22 mouse cellular contexts compared by ENCODE assay signal in genomic region chr8:91529699-91530098, GRCm38 (mm10).
DNase-seq lines count a peak whose midpoint lies in the region; ATAC-seq and TF ChIP-seq lines count a peak whose summit lies in the region.
"Had no signal": no experiment of that assay in that cellular context is flagged by ENCODE, and none has a peak within 500 bp of the region (broad histone marks: within the 10 kb centered on the region; RNA-seq: fewer than 3 reads in every experiment).

No protein-coding gene starts in this region.

- no peak overlapping the region for H3K4me2 ChIP-seq in liver, embryonic 11.5 days
- no peak overlapping the region for H3K4me2 ChIP-seq in liver, postnatal 0 days (ENCODE audit: low read depth, low read length)
- H3K4me2 ChIP-seq in hindbrain, embryonic 13.5 days: no peak overlapping the region
- H3K4me2 ChIP-seq: forebrain, embryonic 15.5 days; heart, embryonic 15.5 days; hindbrain, embryonic 12.5 days; liver, embryonic 13.5 days; lung, embryonic 15.5 days; midbrain, embryonic 12.5 days had no signal

- no peak overlapping the region for H3K4me3 ChIP-seq in liver, adult 2 months (ENCODE audit: insufficient read depth, low read depth, low read length)
- no peak overlapping the region for H3K4me3 ChIP-seq in liver, embryonic 11.5 days (ENCODE audit: low read depth, low read length)
- H3K4me3 ChIP-seq in liver, postnatal 0 days (ENCODE audit: low read depth, low read length): no peak overlapping the region
- H3K4me3 ChIP-seq in hindbrain, embryonic 13.5 days: no peak overlapping the region
- H3K4me3 ChIP-seq: forebrain, embryonic 15.5 days; heart, embryonic 10.5 days; heart, embryonic 15.5 days; hindbrain, embryonic 12.5 days; liver, embryonic 13.5 days; lung, embryonic 15.5 days; megakaryocyte, embryonic 14.5 days; midbrain, embryonic 12.5 days had no signal

- no peaks in the 10 kb centered on the region for H3K27me3 ChIP-seq in liver, adult 2 months (ENCODE audit: control insufficient read depth, insufficient read depth, low read length)
- H3K27me3 ChIP-seq in liver, embryonic 11.5 days (replicated peaks; ENCODE audit: control insufficient read depth, insufficient read depth, low read length): no peaks in the 10 kb centered on the region; the same call in 1 of the 2 replicates
- no peaks in the 10 kb centered on the region for H3K27me3 ChIP-seq in liver, postnatal 0 days (ENCODE audit: insufficient read depth, low read length)
- peaks cover 64% of the 10 kb centered on the region for H3K27me3 ChIP-seq in hindbrain, embryonic 13.5 days
- H3K27me3 ChIP-seq: heart, embryonic 15.5 days; liver, embryonic 13.5 days; lung, embryonic 15.5 days; megakaryocyte, embryonic 14.5 days had no signal

- no peaks in the 10 kb centered on the region for H3K36me3 ChIP-seq in liver, adult 2 months (ENCODE audit: control insufficient read depth, insufficient read depth, low read length)
- H3K36me3 ChIP-seq in liver, embryonic 11.5 days (ENCODE audit: control insufficient read depth, insufficient read depth, low read length): no peaks in the 10 kb centered on the region
- no peaks in the 10 kb centered on the region for H3K36me3 ChIP-seq in liver, postnatal 0 days (replicated peaks; ENCODE audit: insufficient read depth, low read length)
- no peaks in the 10 kb centered on the region for H3K36me3 ChIP-seq in hindbrain, embryonic 13.5 days
- H3K36me3 ChIP-seq: forebrain, embryonic 15.5 days; heart, embryonic 10.5 days; heart, embryonic 15.5 days; hindbrain, embryonic 12.5 days; liver, embryonic 13.5 days; lung, embryonic 15.5 days; midbrain, embryonic 12.5 days had no signal

- DNase-seq in adrenal gland, adult (ENCODE audit: inconsistent age in 2 of 2, low spot score in 1 of 2): peak; percentile 42 to 84
- DNase-seq in adrenal gland, postnatal 36 days: no peak
- DNase-seq in liver, adult 2 months (ENCODE audit: extremely low read depth, low read depth, low spot score): peak; percentile 93
- DNase-seq in liver, embryonic 11.5 days (ENCODE audit: low spot score): no peak
- peak; percentile 95 for DNase-seq in fat pad, adult 2 months (ENCODE audit: extremely low read depth, low read depth, low spot score)
- no peak for DNase-seq in liver, postnatal 0 days
- DNase-seq in left cerebral cortex, adult 18-20 months (ENCODE audit: low spot score in 2 of 2): no peak
- DNase-seq: cerebellum, adult 8-10 months; cerebellum, postnatal 25 days; gastrocnemius, postnatal 25 days; heart, adult 11 months; liver, embryonic 13.5 days; retina, postnatal 1 day; thymus, postnatal 14 days had no signal

- H3K27ac ChIP-seq in liver, adult 2 months (replicated peaks; ENCODE audit: insufficient read depth, low read depth, low read length): peak overlapping the region; percentile 69
- H3K27ac ChIP-seq in liver, embryonic 11.5 days (ENCODE audit: low read depth, low read length): no peak overlapping the region
- H3K27ac ChIP-seq in liver, postnatal 0 days (ENCODE audit: low read depth): peak overlapping the region; percentile 72
- H3K27ac ChIP-seq in hindbrain, embryonic 13.5 days: no peak overlapping the region
- H3K27ac ChIP-seq: forebrain, embryonic 15.5 days; heart, embryonic 10.5 days; heart, embryonic 15.5 days; hindbrain, embryonic 12.5 days; liver, embryonic 13.5 days; lung, embryonic 15.5 days; midbrain, embryonic 12.5 days had no signal

- peak overlapping the region; percentile 44; the same call in 1 of the 2 replicates for H3K9ac ChIP-seq in liver, adult 2 months (ENCODE audit: low read depth, low read length)
- H3K9ac ChIP-seq in liver, embryonic 11.5 days (ENCODE audit: low read depth, low read length): no peak overlapping the region
- no peak overlapping the region for H3K9ac ChIP-seq in liver, postnatal 0 days (replicated peaks)
- H3K9ac ChIP-seq in hindbrain, embryonic 13.5 days: no peak overlapping the region
- H3K9ac ChIP-seq: forebrain, embryonic 15.5 days; heart, embryonic 15.5 days; hindbrain, embryonic 12.5 days; liver, embryonic 13.5 days; lung, embryonic 15.5 days; midbrain, embryonic 12.5 days had no signal

- H3K79me2 ChIP-seq in liver, adult 2 months (ENCODE audit: control insufficient read depth, insufficient read depth, low read length): no peaks in the 10 kb centered on the region; the same call in 1 of the 2 replicates

- no peak for ATAC-seq in liver, embryonic 11.5 days (replicated peaks; ENCODE audit: low FRiP score)
- peak; percentile 92 for ATAC-seq in liver, postnatal 0 days
- no peak for ATAC-seq in hindbrain, embryonic 13.5 days (ENCODE audit: low FRiP score)
- ATAC-seq: forebrain, embryonic 15.5 days had no signal

- peaks cover 15% of the 10 kb centered on the region for H3K4me1 ChIP-seq in liver, adult 2 months (ENCODE audit: control insufficient read depth, insufficient read depth, low read length)
- peaks cover 10% of the 10 kb centered on the region for H3K4me1 ChIP-seq in liver, embryonic 11.5 days (replicated peaks; ENCODE audit: control insufficient read depth, insufficient read depth, low read length)
- no peaks in the 10 kb centered on the region; the same call in 1 of the 2 replicates for H3K4me1 ChIP-seq in liver, postnatal 0 days (ENCODE audit: insufficient read depth)
- peaks cover 47% of the 10 kb centered on the region for H3K4me1 ChIP-seq in hindbrain, embryonic 13.5 days (replicated peaks)
- H3K4me1 ChIP-seq: megakaryocyte, embryonic 14.5 days had no signal

- no peaks in the 10 kb centered on the region for H3K9me3 ChIP-seq in liver, embryonic 11.5 days (ENCODE audit: control insufficient read depth, low read length)
- no peaks in the 10 kb centered on the region for H3K9me3 ChIP-seq in liver, postnatal 0 days (ENCODE audit: low read length)
- no peaks in the 10 kb centered on the region for H3K9me3 ChIP-seq in hindbrain, embryonic 13.5 days
- H3K9me3 ChIP-seq: forebrain, embryonic 15.5 days; heart, embryonic 10.5 days; heart, embryonic 15.5 days; hindbrain, embryonic 12.5 days; liver, embryonic 13.5 days; lung, embryonic 15.5 days; midbrain, embryonic 12.5 days had no signal

- WGBS in liver, adult 2 months: 30% methylated on average over 5 of the region's 5 CpGs
- WGBS in liver, embryonic 11.5 days: 77% methylated on average over 5 of the region's 5 CpGs
- WGBS in liver, postnatal 0 days (ENCODE audit: insufficient replicate concordance): 60% methylated on average over 5 of the region's 5 CpGs
- WGBS in hindbrain, embryonic 13.5 days: 92% methylated on average over 5 of the region's 5 CpGs

- TF ChIP-seq EP300 in liver, postnatal 0 days (IDR thresholded peaks at IDR 0.05; ENCODE audit: low read depth): peak; percentile 67; the same call in 1 of the 2 replicates

- no peak for TF ChIP-seq POLR2A in liver, adult 2 months (IDR thresholded peaks at IDR 0.05; ENCODE audit: extremely low read depth, insufficient read depth, low read length)

- no peak for TF ChIP-seq CTCF in liver, adult 2 months (IDR thresholded peaks at IDR 0.05; ENCODE audit: low read depth, low read length)
- TF ChIP-seq CTCF in liver, postnatal 0 days (IDR thresholded peaks at IDR 0.05; ENCODE audit: low read depth): no peak

Comparison
In these comparisons a context has a peak if more than half of its experiments do, and no peak if none do; other contexts are left out.
1. DNase-seq: peak in adrenal gland, adult (2 of 2), liver, adult 2 months (single experiment) and fat pad, adult 2 months (single experiment); none in adrenal gland, postnatal 36 days (0 of 2), liver, embryonic 11.5 days (single experiment), liver, postnatal 0 days (single experiment) and left cerebral cortex, adult 18-20 months (0 of 2).
2. H3K27ac ChIP-seq: peak in liver, adult 2 months (single experiment) and liver, postnatal 0 days (single experiment); none in liver, embryonic 11.5 days (single experiment) and hindbrain, embryonic 13.5 days (single experiment).